Mouse (Mus musculus): ENCODE measurements around the gene Ak3. TPM values are rescaled to one million over a fixed set of nuclear protein-coding genes. Genes with fewer than 3 reads are reported as not detected.

The Ak3 gene
- polyA plus RNA-seq, 1 experiment from 2014 or later, result 90.6 TPM

Other genes starting within 250 kb of the Ak3 start
- 0.05 TPM in 1 of 2 replicates, not detected in the other for gene Slc1a1, start 212.9 kb downstream of the Ak3 start, polyA plus RNA-seq (2014; fragmentation: Nextera tagmentation; extraction: Ambion mirVana)
- 3.8 and 5.0 TPM in 2 replicates for gene Plpp6, start 84.0 kb downstream of the Ak3 start, polyA plus RNA-seq (2014; fragmentation: Nextera tagmentation; extraction: Ambion mirVana)
- 0.70 and 1.2 TPM in 2 replicates for gene 4430402I18Rik, start 80.2 kb downstream of the Ak3 start, polyA plus RNA-seq (2014; fragmentation: Nextera tagmentation; extraction: Ambion mirVana)
- gene Cdc37l1, start 57.6 kb downstream of the Ak3 start, polyA plus RNA-seq (2014; fragmentation: Nextera tagmentation; extraction: Ambion mirVana), result 27.9 and 29.6 TPM in 2 replicates
- gene Rcl1, start 53.4 kb upstream of the Ak3 start, polyA plus RNA-seq (2014; fragmentation: Nextera tagmentation; extraction: Ambion mirVana), result 114 and 120 TPM in 2 replicates
- 18.1 and 20.2 TPM in 2 replicates for gene Jak2, start 203.9 kb upstream of the Ak3 start, polyA plus RNA-seq (2014; fragmentation: Nextera tagmentation; extraction: Ambion mirVana)

All from liver, embryonic 11.5 days (tissue).